Mouse (Mus musculus) liver, adult 2 months (tissue): ENCODE results near the gene Nynrin.

Source experiments
- CTCF ChIP-seq: fragments of 200-500 bp; IDR thresholded peaks from 2 replicates; pipeline ENCODE4 v1.5.1; 2011; ENCODE audit warnings: low read depth, low read length, control low read depth
- POLR2A ChIP-seq: fragments of 200-500 bp; IDR thresholded peaks from 2 replicates; pipeline ENCODE4 v1.6.1; 2011; ENCODE audit warnings: low read length, control low read depth; ENCODE audit not compliant: insufficient read depth; ENCODE audit errors: extremely low read depth

GRCm38 (mm10) chr14:55838312-55838711, 15.5 kb upstream of the Nynrin start:
- TF ChIP-seq POLR2A = no peak
- TF ChIP-seq CTCF = no peak
